Mouse (Mus musculus): ENCODE measurements around the gene Slc22a20. TPM values are rescaled to one million over a fixed set of nuclear protein-coding genes. Genes with fewer than 3 reads are reported as not detected.
A peak's percentile ranks its signal among the peaks of the same experiment; 100 is the strongest.

The Slc22a20 gene
- polyA plus RNA-seq, 1 experiment, result not detected

DNA sequence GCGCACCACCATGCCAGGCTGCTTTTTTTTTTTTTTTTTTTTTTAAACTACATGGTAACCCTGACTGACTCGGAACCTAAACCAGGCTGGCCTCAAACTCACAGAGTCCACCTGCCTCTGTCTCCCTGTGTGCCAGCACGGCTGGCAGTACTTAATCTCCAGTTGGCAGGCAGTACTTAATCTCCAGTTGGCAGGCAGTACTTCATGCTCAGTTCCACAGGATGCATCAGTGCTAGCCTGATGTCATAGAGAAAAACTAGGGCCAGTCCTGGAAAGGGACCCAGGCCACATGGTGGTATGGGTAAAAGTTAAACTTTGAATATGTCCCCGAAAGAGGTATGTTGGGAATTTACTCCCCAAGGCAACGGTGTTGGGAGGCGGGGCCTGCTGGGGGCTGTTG, 57.8 kb downstream of the Slc22a20 start:
- no peak for DNase-seq
- peaks cover 25% of the 10 kb centered on the region for H3K4me1 ChIP-seq (ENCODE audit: control insufficient read depth, insufficient read depth, low read length)
- H3K27me3 ChIP-seq (replicated peaks; ENCODE audit: control insufficient read depth, insufficient read depth, low read length), result no peaks in the 10 kb centered on the region
- 54% methylated on average over 6 of the region's 6 CpGs for WGBS
- no peak overlapping the region for H3K27ac ChIP-seq (ENCODE audit: insufficient read depth, low read depth, low read length)
- H3K4me3 ChIP-seq (ENCODE audit: insufficient read depth, low read depth, low read length), result no peak overlapping the region
- TF ChIP-seq POLR2A (IDR thresholded peaks at IDR 0.05; ENCODE audit: low read depth, low read length) (no peak), CTCF (conservative IDR thresholded peaks at IDR 0.05; ENCODE audit: insufficient read depth, insufficient read length, low read depth, low read length) (no peak)
- no peaks in the 10 kb centered on the region for H3K36me3 ChIP-seq (ENCODE audit: control insufficient read depth, insufficient read depth, low read length)

DNA sequence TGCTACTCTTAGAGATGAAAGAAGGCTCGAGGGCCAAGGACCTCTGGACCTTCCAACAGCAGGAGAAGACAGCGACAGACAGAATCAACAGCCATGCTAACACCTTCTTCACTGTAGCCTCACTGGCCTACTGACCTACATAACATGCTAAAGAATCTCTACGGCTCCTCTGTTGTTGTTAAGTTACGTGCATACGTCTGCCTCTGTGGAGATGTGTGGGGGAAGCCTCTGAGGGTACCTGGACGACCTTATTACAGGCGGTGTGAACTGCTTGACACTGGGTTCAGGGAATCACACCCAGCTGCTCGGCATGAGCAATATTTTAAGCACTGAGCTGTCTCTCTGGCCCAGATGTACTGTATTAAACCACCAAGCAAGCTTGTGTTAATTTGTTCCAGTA, 58.4 kb downstream of the Slc22a20 start:
- no peak for DNase-seq
- Histone ChIP-seq H3K36me3 (ENCODE audit: control insufficient read depth, insufficient read depth, low read length) (no peaks in the 10 kb centered on the region), H3K27me3 (replicated peaks; ENCODE audit: control insufficient read depth, insufficient read depth, low read length) (no peaks in the 10 kb centered on the region), H3K4me3 (ENCODE audit: insufficient read depth, low read depth, low read length) (no peak overlapping the region), H3K4me1 (ENCODE audit: control insufficient read depth, insufficient read depth, low read length) (peaks cover 25% of the 10 kb centered on the region), H3K27ac (ENCODE audit: insufficient read depth, low read depth, low read length) (no peak overlapping the region)
- 72% methylated on average over 8 of the region's 8 CpGs for WGBS
- TF ChIP-seq CTCF (conservative IDR thresholded peaks at IDR 0.05; ENCODE audit: insufficient read depth, insufficient read length, low read depth, low read length) (no peak), POLR2A (IDR thresholded peaks at IDR 0.05; ENCODE audit: low read depth, low read length) (no peak)

DNA sequence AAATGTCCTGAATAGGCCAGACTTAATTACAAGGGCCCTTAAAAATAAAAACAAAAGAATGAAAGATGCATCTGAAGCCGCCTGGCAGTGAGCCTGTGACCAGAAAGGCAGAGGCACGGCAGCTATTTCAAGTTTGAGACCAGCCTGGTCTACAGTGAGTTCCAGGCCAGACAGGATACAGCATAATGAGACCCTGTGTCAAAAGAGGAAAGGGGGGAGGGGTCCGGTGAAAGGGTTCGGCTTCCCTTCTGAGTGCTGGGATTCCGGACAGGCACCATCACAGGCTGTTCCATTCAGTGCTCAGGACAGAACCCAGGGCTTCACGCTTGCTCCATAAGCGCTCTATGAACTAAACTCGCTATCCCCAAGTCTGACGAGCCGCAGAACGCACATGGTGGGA, 58.9 kb downstream of the Slc22a20 start:
- no peaks in the 10 kb centered on the region for H3K36me3 ChIP-seq (ENCODE audit: control insufficient read depth, insufficient read depth, low read length)
- peaks cover 25% of the 10 kb centered on the region for H3K4me1 ChIP-seq (ENCODE audit: control insufficient read depth, insufficient read depth, low read length)
- WGBS, result 65% methylated on average over 11 of the region's 11 CpGs
- peak; percentile 64 for DNase-seq
- H3K27me3 ChIP-seq (replicated peaks; ENCODE audit: control insufficient read depth, insufficient read depth, low read length), result no peaks in the 10 kb centered on the region
- no peak overlapping the region for H3K27ac ChIP-seq (ENCODE audit: insufficient read depth, low read depth, low read length)
- TF ChIP-seq CTCF (conservative IDR thresholded peaks at IDR 0.05; ENCODE audit: insufficient read depth, insufficient read length, low read depth, low read length), result no peak
- no peak for TF ChIP-seq POLR2A (IDR thresholded peaks at IDR 0.05; ENCODE audit: low read depth, low read length)
- no peak overlapping the region for H3K4me3 ChIP-seq (ENCODE audit: insufficient read depth, low read depth, low read length)

DNA sequence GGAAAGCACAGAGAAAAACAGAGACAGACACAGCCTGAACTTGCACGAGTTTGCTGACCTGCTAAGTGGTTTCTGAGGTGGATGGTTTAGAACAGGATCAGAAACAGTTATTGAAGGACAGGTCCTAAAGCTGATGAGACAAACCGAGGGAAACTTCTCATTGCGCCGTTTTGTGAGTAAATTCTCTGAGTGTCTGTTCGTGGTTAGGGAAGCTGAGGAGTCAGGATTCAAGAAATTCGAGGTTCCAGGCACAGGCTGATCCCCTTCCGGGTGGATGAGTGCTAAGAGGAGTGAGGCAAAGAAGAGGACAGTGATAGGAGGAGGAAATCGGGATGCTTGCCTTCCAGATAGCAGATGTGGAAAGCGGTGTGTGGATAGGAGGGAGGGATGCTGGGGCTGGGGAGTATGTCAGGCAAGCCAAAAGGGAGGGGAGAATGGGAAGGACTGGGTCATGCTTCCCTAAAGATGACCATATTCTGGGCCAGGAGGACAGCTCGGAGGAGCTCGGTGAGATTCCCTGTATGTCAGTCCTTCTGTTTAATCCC, 60.6 kb downstream of the Slc22a20 start:
- 37% methylated on average over 11 of the region's 11 CpGs for WGBS
- DNase-seq, result no peak
- Histone ChIP-seq H3K4me3 (ENCODE audit: insufficient read depth, low read depth, low read length) (peak overlapping the region; percentile 27), H3K27me3 (replicated peaks; ENCODE audit: control insufficient read depth, insufficient read depth, low read length) (no peaks in the 10 kb centered on the region), H3K36me3 (ENCODE audit: control insufficient read depth, insufficient read depth, low read length) (no peaks in the 10 kb centered on the region), H3K27ac (ENCODE audit: insufficient read depth, low read depth, low read length) (peak overlapping the region; percentile 66), H3K4me1 (ENCODE audit: control insufficient read depth, insufficient read depth, low read length) (peaks cover 22% of the 10 kb centered on the region)
- TF ChIP-seq CTCF (conservative IDR thresholded peaks at IDR 0.05; ENCODE audit: insufficient read depth, insufficient read length, low read depth, low read length), result no peak
- no peak for TF ChIP-seq POLR2A (IDR thresholded peaks at IDR 0.05; ENCODE audit: low read depth, low read length)

DNA sequence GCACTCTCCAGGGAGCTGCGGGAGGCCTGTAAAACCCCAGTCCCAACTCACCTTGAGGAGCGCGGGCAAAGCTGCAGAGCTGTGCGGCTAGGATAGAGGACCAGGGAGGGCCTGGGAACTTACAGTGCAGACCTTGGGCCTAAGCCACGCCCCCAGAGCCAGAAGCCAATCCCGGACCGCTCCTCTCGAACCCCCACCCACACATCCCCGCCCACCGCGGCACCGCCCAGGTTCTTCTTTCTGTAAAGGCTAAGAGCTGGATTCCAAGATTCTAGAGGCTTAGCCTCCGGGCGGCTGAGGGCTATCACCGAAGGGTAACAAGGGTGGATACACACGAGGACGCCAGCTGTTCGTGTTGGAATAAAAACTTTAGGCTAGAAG, 61.2 kb downstream of the Slc22a20 start, which contains the start of gene Cdc42ep2:
Cdc42ep2 (minus strand) TSS at position 104 of the 381 bp plus-strand sequence.
- no peak for TF ChIP-seq CTCF (conservative IDR thresholded peaks at IDR 0.05; ENCODE audit: insufficient read depth, insufficient read length, low read depth, low read length)
- peak; percentile 89 for TF ChIP-seq POLR2A (IDR thresholded peaks at IDR 0.05; ENCODE audit: low read depth, low read length)
- H3K27ac ChIP-seq (ENCODE audit: insufficient read depth, low read depth, low read length), result peak within 1 kb of the TSS; percentile 82
- peaks cover 16% of the 10 kb centered on the region for H3K4me1 ChIP-seq (ENCODE audit: control insufficient read depth, insufficient read depth, low read length)
- under 1% methylated on average over 18 of the region's 18 CpGs for WGBS
- no peaks in the 10 kb centered on the region for H3K36me3 ChIP-seq (ENCODE audit: control insufficient read depth, insufficient read depth, low read length)
- H3K4me3 ChIP-seq (ENCODE audit: insufficient read depth, low read depth, low read length), result peak within 1 kb of the TSS; percentile 77
- DNase-seq, result peak; percentile 98
- no peaks in the 10 kb centered on the region for H3K27me3 ChIP-seq (replicated peaks; ENCODE audit: control insufficient read depth, insufficient read depth, low read length)

DNA sequence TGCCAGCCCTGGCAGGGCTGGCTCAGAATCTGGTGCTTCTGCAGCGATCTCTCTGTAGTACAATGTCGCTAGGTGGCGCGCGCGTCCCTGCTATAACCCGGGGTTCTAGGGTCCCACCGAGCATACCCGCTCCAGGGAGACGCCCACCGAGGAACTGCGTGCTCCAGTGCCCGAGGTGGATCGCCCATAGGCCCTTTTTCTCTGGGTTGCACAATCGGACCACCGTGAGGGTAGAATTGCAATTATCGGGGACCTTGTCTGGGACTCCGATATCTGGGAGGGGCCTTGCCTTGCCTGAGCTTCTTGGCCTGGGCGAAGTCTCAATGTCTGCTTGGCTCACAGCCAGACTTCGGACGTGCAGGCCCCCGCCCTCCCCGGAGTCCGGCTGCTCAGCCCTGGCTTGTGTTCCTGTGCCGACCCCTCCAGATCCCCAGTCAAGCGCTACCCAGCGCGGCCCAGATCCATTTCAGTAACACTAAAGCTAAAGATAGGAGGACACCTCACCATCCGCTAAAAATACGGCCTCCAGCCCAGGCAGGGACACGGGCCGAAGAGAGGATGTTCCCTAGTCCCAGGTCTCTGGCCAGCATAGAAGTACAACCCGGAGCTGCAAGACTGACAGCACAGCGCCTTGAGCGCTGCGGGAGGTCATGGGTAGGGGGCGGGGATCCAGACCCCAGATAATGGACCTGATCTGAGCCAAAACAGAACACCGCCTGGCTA, 61.8 kb downstream of the Slc22a20 start:
- Histone ChIP-seq H3K4me3 (ENCODE audit: insufficient read depth, low read depth, low read length) (peak overlapping the region; percentile 77), H3K4me1 (ENCODE audit: control insufficient read depth, insufficient read depth, low read length) (peaks cover 11% of the 10 kb centered on the region), H3K27me3 (replicated peaks; ENCODE audit: control insufficient read depth, insufficient read depth, low read length) (no peaks in the 10 kb centered on the region), H3K36me3 (ENCODE audit: control insufficient read depth, insufficient read depth, low read length) (no peaks in the 10 kb centered on the region), H3K27ac (ENCODE audit: insufficient read depth, low read depth, low read length) (peak overlapping the region; percentile 82)
- DNase-seq, result peak; percentile 93
- no peak for TF ChIP-seq POLR2A (IDR thresholded peaks at IDR 0.05; ENCODE audit: low read depth, low read length)
- peak; percentile 76 for TF ChIP-seq CTCF (conservative IDR thresholded peaks at IDR 0.05; ENCODE audit: insufficient read depth, insufficient read length, low read depth, low read length)
- under 1% methylated on average over 38 of the region's 38 CpGs for WGBS

DNA sequence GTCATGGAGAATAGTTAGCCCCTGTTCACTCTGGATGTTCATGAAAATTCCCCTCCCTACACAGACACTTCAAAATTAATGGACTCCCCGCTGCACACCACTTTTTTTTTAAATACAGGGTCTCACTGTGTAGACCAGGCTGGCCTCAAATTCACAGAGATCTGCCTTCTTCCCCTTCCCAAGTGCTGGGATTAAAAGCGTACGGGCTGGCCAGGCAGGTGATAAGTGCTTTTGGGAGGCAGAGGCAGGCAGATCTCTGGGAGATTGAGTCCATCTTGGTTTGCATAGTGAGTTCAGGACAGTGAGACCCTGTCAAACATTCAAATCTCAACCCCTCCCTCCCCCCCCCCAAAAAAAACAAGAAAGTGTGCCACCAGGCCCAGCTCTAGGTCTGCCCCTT, 63.0 kb downstream of the Slc22a20 start:
- no peak for TF ChIP-seq CTCF (conservative IDR thresholded peaks at IDR 0.05; ENCODE audit: insufficient read depth, insufficient read length, low read depth, low read length)
- no peak for TF ChIP-seq POLR2A (IDR thresholded peaks at IDR 0.05; ENCODE audit: low read depth, low read length)
- peaks cover under 1% of the 10 kb centered on the region; the same call in 1 of the 2 replicates for H3K4me1 ChIP-seq (ENCODE audit: control insufficient read depth, insufficient read depth, low read length)
- no peak overlapping the region for H3K4me3 ChIP-seq (ENCODE audit: insufficient read depth, low read depth, low read length)
- no peaks in the 10 kb centered on the region for H3K36me3 ChIP-seq (ENCODE audit: control insufficient read depth, insufficient read depth, low read length)
- H3K27me3 ChIP-seq (replicated peaks; ENCODE audit: control insufficient read depth, insufficient read depth, low read length), result no peaks in the 10 kb centered on the region
- H3K27ac ChIP-seq (ENCODE audit: insufficient read depth, low read depth, low read length), result peak overlapping the region; percentile 24
- 73% methylated on average over 3 of the region's 3 CpGs for WGBS
- no peak for DNase-seq

All from kidney, adult 2 months (tissue).